Mouse (Mus musculus) embryonic facial prominence, embryonic 14.5 days (tissue): Measurements from ENCODE around the gene Kbtbd8. TPM values are rescaled to one million over a fixed set of nuclear protein-coding genes. Genes with fewer than 3 reads are reported as not detected.

Experiments
- ATAC-seq: fragments of 200-750 bp; cut with Nextera tagmentation; 2 replicates; pipeline ENCODE4 v1.8.0; 2017; ENCODE audit warnings: low read depth, moderate number of reproducible peaks, moderate TSS enrichment
- DNase-seq: peaks from one replicate; pipeline ENCODE4 v3.0.0-alpha.2; 2015; ENCODE audit warnings: low spot score
- H3K27ac ChIP-seq: fragments of 300-500 bp; sonication (generic); replicated peaks from 2 replicates; pipeline ENCODE4 v1.5.1; 2014; ENCODE audit warnings: low read depth, mild to moderate bottlenecking, low read length, moderate library complexity
- H3K27me3 ChIP-seq: fragments of 300-500 bp; sonication (generic); replicated peaks from 2 replicates; pipeline ENCODE4 v1.6.1; 2014; ENCODE audit warnings: low read length; ENCODE audit not compliant: control insufficient read depth, insufficient read depth
- H3K36me3 ChIP-seq: fragments of 300-500 bp; sonication (generic); 2 replicates; pipeline ENCODE4 v1.6.1; 2014; ENCODE audit warnings: low read length, mixed read lengths; ENCODE audit not compliant: control insufficient read depth, insufficient read depth
- H3K4me1 ChIP-seq: fragments of 300-500 bp; sonication (generic); 2 replicates; pipeline ENCODE4 v1.6.1; 2014; ENCODE audit warnings: antibody characterized with exemption, low read length; ENCODE audit not compliant: control insufficient read depth, insufficient read depth
- H3K4me2 ChIP-seq: fragments of 300-500 bp; sonication (generic); 2 replicates; pipeline ENCODE4 v1.6.1; 2014; ENCODE audit warnings: low read depth, mild to moderate bottlenecking, low read length, moderate library complexity, mixed read lengths
- H3K4me3 ChIP-seq: fragments of 300-500 bp; sonication (generic); 2 replicates; pipeline ENCODE4 v1.5.1; 2014; ENCODE audit warnings: low read depth, mild to moderate bottlenecking, low read length
- H3K9ac ChIP-seq: fragments of 300-500 bp; sonication (generic); 2 replicates; pipeline ENCODE4 v1.6.1; 2014; ENCODE audit warnings: low read depth, mild to moderate bottlenecking, low read length, moderate library complexity, mixed read lengths
- H3K9me3 ChIP-seq: fragments of 300-500 bp; sonication (generic); 2 replicates; pipeline ENCODE4 v1.6.1; 2016; ENCODE audit warnings: low read length; ENCODE audit not compliant: control insufficient read depth
- WGBS: fragments of 180-500 bp; shearing (Covaris S2); extraction: QIAGEN DNeasy Blood & Tissue Kit; methylation state at CpG from one replicate; pipeline ENCODE4 v1.1.7; 2014; 5-methylcytosine and 5-hydroxymethylcytosine counted together
- polyA plus RNA-seq: library from polyadenylated mRNA; unstranded; fragments of >200 nt; fragmentation: Nextera tagmentation; extraction: Ambion mirVana; gene quantifications from 2 replicates; pipeline ENCODE4 v1.2.1, GENCODE M21; 2014

Kbtbd8 gene
- polyA plus RNA-seq, 1 experiment from 2014 or later: 5.0 TPM

DNA sequence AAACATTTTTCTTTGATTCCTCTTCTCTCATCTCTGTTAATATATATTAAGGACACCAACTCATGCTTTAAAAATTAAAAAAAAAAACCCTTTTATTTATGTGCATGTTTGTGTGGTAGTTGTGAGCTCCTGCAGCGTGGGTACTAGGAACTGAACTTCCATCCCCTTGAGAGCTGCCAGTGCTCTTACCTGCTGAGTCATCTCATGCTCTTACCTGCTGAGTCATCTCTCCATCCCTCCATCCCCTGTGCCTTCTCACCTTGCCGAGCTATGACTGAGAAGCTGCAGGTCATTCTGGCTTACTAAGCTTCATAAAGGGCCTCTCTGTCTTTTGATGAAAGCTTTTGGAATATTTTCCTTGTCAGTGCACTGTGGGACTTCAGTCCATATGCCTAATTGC is 34.5 kb downstream of the Kbtbd8 start:
- no peak for ATAC-seq
- no peak overlapping the region for H3K27ac ChIP-seq
- no peaks in the 10 kb centered on the region for H3K9me3 ChIP-seq
- no peak for DNase-seq
- H3K9ac ChIP-seq: no peak overlapping the region
- no peaks in the 10 kb centered on the region for H3K4me1 ChIP-seq
- no peak overlapping the region for H3K4me2 ChIP-seq
- no peak overlapping the region for H3K4me3 ChIP-seq
- WGBS: 64% methylated on average over 2 of the region's 2 CpGs
- no peaks in the 10 kb centered on the region for H3K36me3 ChIP-seq
- no peaks in the 10 kb centered on the region for H3K27me3 ChIP-seq

GRCm38 (mm10) chr6:95163965-95164364 is 46.9 kb downstream of the Kbtbd8 start:
- Histone ChIP-seq H3K4me1 (peaks cover 6% of the 10 kb centered on the region; the same call in 1 of the 2 replicates), H3K27ac (no peak overlapping the region), H3K4me3 (no peak overlapping the region), H3K9me3 (no peaks in the 10 kb centered on the region), H3K36me3 (no peaks in the 10 kb centered on the region), H3K27me3 (no peaks in the 10 kb centered on the region), H3K4me2 (no peak overlapping the region), H3K9ac (no peak overlapping the region)
- DNase-seq (no peak), ATAC-seq (no peak)
- 58% methylated on average over 4 of the region's 4 CpGs for WGBS

DNA sequence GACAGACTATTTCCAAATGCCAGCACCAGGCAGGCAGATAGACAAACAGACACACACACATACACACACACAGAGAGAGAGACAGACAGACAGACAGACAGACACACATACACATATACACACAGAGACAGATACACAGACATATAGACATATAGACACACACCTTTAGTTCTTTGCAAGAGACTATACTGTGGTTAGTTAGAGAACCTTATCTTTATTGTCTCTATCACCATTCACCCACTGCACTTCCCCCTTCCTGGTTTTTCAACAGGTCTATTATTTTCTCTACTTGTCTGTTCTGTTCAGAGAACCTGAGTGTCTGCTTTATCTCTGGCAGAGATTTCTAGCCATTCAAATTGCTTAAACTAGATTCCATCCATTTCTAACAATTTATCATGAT is 48.6 kb downstream of the Kbtbd8 start:
- no peak for DNase-seq
- Histone ChIP-seq H3K27me3 (no peaks in the 10 kb centered on the region), H3K4me1 (peaks cover 6% of the 10 kb centered on the region; the same call in 1 of the 2 replicates), H3K9me3 (no peaks in the 10 kb centered on the region), H3K4me3 (no peak overlapping the region), H3K4me2 (no peak overlapping the region), H3K36me3 (no peaks in the 10 kb centered on the region), H3K27ac (no peak overlapping the region), H3K9ac (no peak overlapping the region)
- no peak for ATAC-seq

DNA sequence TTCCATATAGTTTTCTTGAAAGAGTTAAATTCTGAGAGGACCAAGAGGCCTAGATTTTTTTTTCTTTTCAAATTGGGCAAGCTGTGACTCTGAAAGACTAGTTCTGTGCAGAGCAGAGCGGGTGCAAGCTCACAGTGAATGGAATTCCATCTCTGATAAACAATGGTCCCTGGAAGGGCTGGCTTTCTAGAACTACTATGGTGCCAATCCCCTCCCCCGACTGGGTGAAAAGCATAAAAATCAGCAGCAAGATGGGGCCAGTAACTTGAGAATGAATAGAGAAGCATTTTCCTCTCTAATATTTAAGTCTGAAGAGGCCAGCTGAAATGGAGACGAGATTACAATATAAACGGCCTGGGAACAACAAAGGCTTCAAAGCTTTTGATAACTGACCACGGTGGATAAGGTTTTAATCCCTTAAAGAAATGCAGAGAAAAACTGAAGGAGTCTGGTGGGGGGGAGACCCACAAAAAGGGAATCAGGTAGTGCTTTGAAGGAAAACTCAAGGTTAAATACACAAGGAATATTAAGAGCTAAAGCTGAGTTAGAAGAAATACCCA is 50.7 kb downstream of the Kbtbd8 start:
- 23% methylated on average over 5 of the region's 5 CpGs for WGBS
- DNase-seq: peak; percentile 74
- no peaks in the 10 kb centered on the region for H3K9me3 ChIP-seq
- peaks cover 6% of the 10 kb centered on the region; the same call in 1 of the 2 replicates for H3K4me1 ChIP-seq
- ATAC-seq: peak; percentile 89; the same call in 1 of the 2 replicates
- H3K36me3 ChIP-seq: no peaks in the 10 kb centered on the region
- H3K9ac ChIP-seq: no peak overlapping the region
- no peak overlapping the region for H3K4me3 ChIP-seq
- H3K4me2 ChIP-seq: no peak overlapping the region
- no peak overlapping the region for H3K27ac ChIP-seq
- H3K27me3 ChIP-seq: no peaks in the 10 kb centered on the region

GRCm38 (mm10) chr6:95169411-95169810 is 52.4 kb downstream of the Kbtbd8 start:
- H3K36me3 ChIP-seq: no peaks in the 10 kb centered on the region
- H3K27me3 ChIP-seq: no peaks in the 10 kb centered on the region
- H3K9ac ChIP-seq: no peak overlapping the region
- no peak overlapping the region for H3K4me2 ChIP-seq
- ATAC-seq: no peak
- H3K4me3 ChIP-seq: no peak overlapping the region
- WGBS: 76% methylated on average over 6 of the region's 6 CpGs
- peaks cover 6% of the 10 kb centered on the region; the same call in 1 of the 2 replicates for H3K4me1 ChIP-seq
- H3K9me3 ChIP-seq: no peaks in the 10 kb centered on the region
- H3K27ac ChIP-seq: no peak overlapping the region
- DNase-seq: no peak

DNA sequence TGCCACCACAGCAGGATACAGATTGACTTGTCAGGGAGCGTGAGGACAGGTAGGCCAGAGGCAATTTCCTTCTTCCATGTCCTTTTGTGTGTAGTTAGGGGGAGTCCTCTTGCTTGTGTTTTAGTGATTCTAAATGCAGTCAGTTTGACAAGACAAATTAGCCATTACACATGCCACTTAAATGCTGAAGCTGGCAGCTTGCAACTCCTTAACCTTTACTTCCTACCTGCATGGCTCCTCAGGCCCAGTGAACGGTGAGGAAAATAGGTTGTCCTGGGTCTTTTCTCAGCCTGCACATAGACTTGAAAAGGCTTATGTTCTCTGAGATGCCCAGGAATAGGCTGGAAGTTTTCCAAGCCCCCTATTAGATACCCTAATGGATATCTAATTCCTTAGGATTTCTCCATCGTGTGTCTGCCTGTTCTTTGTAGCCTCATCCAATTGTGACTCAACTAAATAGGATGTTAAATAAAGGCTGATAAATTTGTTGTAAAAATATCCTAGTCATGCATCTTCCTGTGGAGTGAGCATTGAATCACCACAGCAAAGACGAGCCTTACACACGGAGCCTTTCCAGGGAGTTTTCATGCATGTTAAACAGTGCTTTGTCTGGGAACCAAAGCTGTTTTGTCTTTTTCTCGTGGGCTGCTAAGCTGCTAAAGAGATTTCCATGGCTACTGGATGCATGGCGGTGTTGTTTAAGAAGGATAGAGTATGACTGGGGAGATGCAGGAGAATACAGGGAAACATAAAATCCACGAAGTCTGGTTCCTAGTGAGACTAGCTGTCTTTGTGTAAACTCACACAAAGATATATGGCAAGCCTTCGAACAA is 57.5 kb downstream of the Kbtbd8 start:
- H3K4me1 ChIP-seq: no peaks in the 10 kb centered on the region
- H3K9ac ChIP-seq: no peak overlapping the region
- H3K27me3 ChIP-seq: no peaks in the 10 kb centered on the region
- 52% methylated on average over 9 of the region's 9 CpGs for WGBS
- DNase-seq: no peak
- no peaks in the 10 kb centered on the region for H3K36me3 ChIP-seq
- ATAC-seq: no peak
- H3K4me2 ChIP-seq: no peak overlapping the region
- no peak overlapping the region for H3K27ac ChIP-seq
- H3K4me3 ChIP-seq: no peak overlapping the region
- no peaks in the 10 kb centered on the region for H3K9me3 ChIP-seq

Other genes starting within 250 kb of the Kbtbd8 start
- not detected in 2 replicates for gene Gm10234, start 204.9 kb downstream of the Kbtbd8 start, polyA plus RNA-seq